Mouse (Mus musculus) erythroblast, embryonic 14.5 days (primary cell): ENCODE results near the gene Rasa3. TPM values are rescaled to one million over a fixed set of nuclear protein-coding genes. Genes with fewer than 3 reads are reported as not detected.

Experiments
- H3K27me3 ChIP-seq: 2 replicates; pipeline ENCODE4 v1.6.1; 2012; ENCODE audit warnings: inconsistent platforms; ENCODE audit not compliant: control insufficient read depth
- H3K36me3 ChIP-seq: 2 replicates; pipeline ENCODE4 v1.6.1; 2012; ENCODE audit warnings: mild to moderate bottlenecking, inconsistent platforms; ENCODE audit not compliant: control insufficient read depth
- H3K4me1 ChIP-seq: 2 replicates; pipeline ENCODE4 v1.6.1; 2012; ENCODE audit warnings: inconsistent platforms; ENCODE audit not compliant: control insufficient read depth
- H3K4me3 ChIP-seq: replicated peaks from 2 replicates; pipeline ENCODE3; 2012; ENCODE audit warnings: moderate library complexity, mild to moderate bottlenecking, inconsistent platforms
- H3K9me3 ChIP-seq: 2 replicates; pipeline ENCODE4 v1.6.1; 2012; ENCODE audit warnings: low read length, inconsistent platforms, mixed read lengths; ENCODE audit not compliant: control insufficient read depth
- GATA1 ChIP-seq: IDR thresholded peaks from 2 replicates; pipeline ENCODE4 v1.6.1; 2012; ENCODE audit warnings: low read length, inconsistent platforms, mixed read lengths
- TAL1 ChIP-seq: IDR thresholded peaks from 3 replicates; pipeline ENCODE4 v1.6.1; 2012; ENCODE audit warnings: low read length, inconsistent platforms, mixed read lengths
- polyA plus RNA-seq: library from polyadenylated mRNA; stranded (reverse); fragments of >175 nt; gene quantifications from 2 replicates; pipeline ENCODE4 v1.2.3, GENCODE M21; 2012

The Rasa3 gene
- polyA plus RNA-seq, 1 experiment, result 0.10 TPM

GRCm38 (mm10) chr8:13577869-13578268 is 99.5 kb downstream of the Rasa3 start:
- H3K36me3 ChIP-seq, result peaks cover 20% of the 10 kb centered on the region
- TF ChIP-seq GATA1 (no peak), TAL1 (no peak)
- H3K4me3 ChIP-seq, result no peak overlapping the region
- H3K9me3 ChIP-seq, result peaks cover 3% of the 10 kb centered on the region; the same call in 1 of the 2 replicates
- no peaks in the 10 kb centered on the region for H3K4me1 ChIP-seq
- no peaks in the 10 kb centered on the region for H3K27me3 ChIP-seq

- Histone ChIP-seq H3K9me3 (no peaks in the 10 kb centered on the region), H3K27me3 (no peaks in the 10 kb centered on the region), H3K4me1 (no peaks in the 10 kb centered on the region), H3K4me3 (no peak overlapping the region), H3K36me3 (peaks cover 9% of the 10 kb centered on the region)
- TF ChIP-seq GATA1 (no peak), TAL1 (no peak)
Measured at GRCm38 (mm10) chr8:13571999-13572398, 105.4 kb downstream of the Rasa3 start.

GRCm38 (mm10) chr8:13562118-13562517 is 115.3 kb downstream of the Rasa3 start, which contains the start of gene 1700029H14Rik:
TSS of gene 1700029H14Rik (minus strand) at chr8:13562461.
- TF ChIP-seq TAL1 (no peak), GATA1 (no peak)
- H3K36me3 ChIP-seq, result no peaks in the 10 kb centered on the region
- H3K9me3 ChIP-seq, result no peaks in the 10 kb centered on the region
- no peaks in the 10 kb centered on the region for H3K4me1 ChIP-seq
- H3K4me3 ChIP-seq, result no peak within 1 kb of the TSS
- H3K27me3 ChIP-seq, result no peaks in the 10 kb centered on the region

- no peaks in the 10 kb centered on the region for H3K4me1 ChIP-seq
Measured at GRCm38 (mm10) chr8:13557526-13557925, 119.9 kb downstream of the Rasa3 start.

GRCm38 (mm10) chr8:13551574-13551830 is 125.9 kb downstream of the Rasa3 start:
- Histone ChIP-seq H3K9me3 (no peaks in the 10 kb centered on the region), H3K4me3 (no peak overlapping the region), H3K4me1 (no peaks in the 10 kb centered on the region), H3K27me3 (no peaks in the 10 kb centered on the region), H3K36me3 (no peaks in the 10 kb centered on the region)
- TF ChIP-seq GATA1, result no peak
- no peak for TF ChIP-seq TAL1

More at GRCm38 (mm10) chr8:13557526-13557925, 119.9 kb downstream of the Rasa3 start:
- no peaks in the 10 kb centered on the region for H3K9me3 ChIP-seq
- H3K36me3 ChIP-seq, result no peaks in the 10 kb centered on the region
- no peak overlapping the region for H3K4me3 ChIP-seq
- H3K27me3 ChIP-seq, result no peaks in the 10 kb centered on the region
- TF ChIP-seq TAL1 (no peak), GATA1 (no peak)

GRCm38 (mm10) chr8:13550718-13551573 is 126.5 kb downstream of the Rasa3 start:
- Histone ChIP-seq H3K4me3 (no peak overlapping the region), H3K4me1 (no peaks in the 10 kb centered on the region), H3K36me3 (no peaks in the 10 kb centered on the region), H3K27me3 (no peaks in the 10 kb centered on the region), H3K9me3 (no peaks in the 10 kb centered on the region)
- no peak for TF ChIP-seq GATA1
- no peak for TF ChIP-seq TAL1

- Histone ChIP-seq H3K9me3 (no peaks in the 10 kb centered on the region), H3K27me3 (no peaks in the 10 kb centered on the region), H3K36me3 (no peaks in the 10 kb centered on the region), H3K4me1 (no peaks in the 10 kb centered on the region), H3K4me3 (no peak overlapping the region)
- TF ChIP-seq GATA1 (no peak), TAL1 (no peak)
Measured at GRCm38 (mm10) chr8:13548831-13549230, 128.6 kb downstream of the Rasa3 start.

GRCm38 (mm10) chr8:13548235-13548634 is 129.2 kb downstream of the Rasa3 start:
- H3K27me3 ChIP-seq, result no peaks in the 10 kb centered on the region
- TF ChIP-seq TAL1 (no peak), GATA1 (no peak)

GRCm38 (mm10) chr8:13546421-13546820 is 131.0 kb downstream of the Rasa3 start:
- TF ChIP-seq GATA1, result no peak
- no peak for TF ChIP-seq TAL1
- Histone ChIP-seq H3K4me3 (no peak overlapping the region), H3K9me3 (no peaks in the 10 kb centered on the region), H3K36me3 (no peaks in the 10 kb centered on the region), H3K27me3 (no peaks in the 10 kb centered on the region), H3K4me1 (no peaks in the 10 kb centered on the region)

More at GRCm38 (mm10) chr8:13548235-13548634, 129.2 kb downstream of the Rasa3 start:
- no peak overlapping the region for H3K4me3 ChIP-seq
- H3K36me3 ChIP-seq, result no peaks in the 10 kb centered on the region
- H3K9me3 ChIP-seq, result no peaks in the 10 kb centered on the region
- H3K4me1 ChIP-seq, result no peaks in the 10 kb centered on the region

- Histone ChIP-seq H3K4me1 (no peaks in the 10 kb centered on the region), H3K27me3 (no peaks in the 10 kb centered on the region), H3K9me3 (no peaks in the 10 kb centered on the region), H3K4me3 (no peak overlapping the region), H3K36me3 (no peaks in the 10 kb centered on the region)
- no peak for TF ChIP-seq TAL1
Measured at GRCm38 (mm10) chr8:13541526-13541925, 135.9 kb downstream of the Rasa3 start.
